ENCODE assay signal across 9 mouse cellular contexts in genomic region chr12:102521777-102522319, GRCm38 (mm10). TPM values are rescaled to one million over a fixed set of nuclear protein-coding genes. Genes with fewer than 3 reads are reported as not detected.
DNase-seq lines count a peak whose midpoint lies in the region.
"Had no signal": no experiment of that assay in that cellular context is flagged by ENCODE, and none has a peak within 500 bp of the region (broad histone marks: within the 10 kb centered on the region; RNA-seq: fewer than 3 reads in every experiment).

No protein-coding gene starts in this region.

- H3K4me1 ChIP-seq in heart, embryonic 10.5 days, result no peaks in the 10 kb centered on the region

- peaks cover 6% of the 10 kb centered on the region; the same call in 1 of the 2 replicates for H3K27me3 ChIP-seq in heart, embryonic 10.5 days (ENCODE audit: insufficient read depth, poor library complexity, severe bottlenecking)

- H3K36me3 ChIP-seq in heart, embryonic 10.5 days, result no peaks in the 10 kb centered on the region

- WGBS in heart, embryonic 10.5 days, result 49% methylated on average over 13 of the region's 13 CpGs

- H3K27ac ChIP-seq in heart, embryonic 10.5 days, result no peak overlapping the region

- H3K4me3 ChIP-seq in heart, embryonic 10.5 days, result no peak overlapping the region

- intact Hi-C loops in left cerebral cortex, postnatal 14 days (cut with DNase I), result loop anchor here (5.0 kb wide), 1 partner anchor 185 kb away; no protein-coding TSS in a partner anchor

- DNase-seq in heart, adult 11 months, result peak; percentile 96
- no peak for DNase-seq in heart, embryonic 10.5 days (ENCODE audit: low spot score)
- DNase-seq in MN1 (ENCODE audit: low spot score), result peak; percentile 45
- peak; percentile 38 to 46 for DNase-seq in cerebellum, postnatal 25 days
- peak; percentile 15 to 25 for DNase-seq in kidney, postnatal 4 days
- DNase-seq in left cerebral cortex, postnatal 14 days (ENCODE audit: low spot score in 2 of 2), result no peak
- no peak for DNase-seq in embryo, embryonic 9.5 days (ENCODE audit: extremely low spot score)
- no peak for DNase-seq in urinary bladder, postnatal 4 days (ENCODE audit: low spot score in 2 of 2)

- H3K9me3 ChIP-seq in heart, embryonic 10.5 days, result no peaks in the 10 kb centered on the region

RNA-seq across cellular contexts. Expression of gene Chga, which starts 32.9 kb away (rescaled TPM):
- polyA plus RNA-seq in heart, embryonic 10.5 days (2016; fragmentation: Nextera tagmentation; extraction: Ambion mirVana), result 0.15 and 0.44 TPM in 2 replicates
- 100 to 1,000 TPM; 190 to 204 TPM for total RNA-seq in left cerebral cortex, postnatal 14 days (2021)
- total RNA-seq: common myeloid progenitor, adult 5-6 weeks had no signal

RNA-seq across cellular contexts. Expression of gene Golga5, which starts 52.9 kb away (rescaled TPM):
- 25.7 and 26.1 TPM in 2 replicates for polyA plus RNA-seq in heart, embryonic 10.5 days (2016; fragmentation: Nextera tagmentation; extraction: Ambion mirVana)
- 10 to 100 TPM; 25.1 to 28.2 TPM for total RNA-seq in left cerebral cortex, postnatal 14 days (2021)

Comparison
In these comparisons a context has a peak if more than half of its experiments do, and no peak if none do; other contexts are left out.
1. DNase-seq: peak in heart, adult 11 months (single experiment), MN1 (single experiment), cerebellum, postnatal 25 days (2 of 2) and kidney, postnatal 4 days (2 of 2); none in heart, embryonic 10.5 days (single experiment), left cerebral cortex, postnatal 14 days (0 of 2), embryo, embryonic 9.5 days (single experiment) and urinary bladder, postnatal 4 days (0 of 2).